Mouse (Mus musculus) right cerebral cortex, postnatal 14 days (tissue): ENCODE measurements around the gene Armh1.
"Not testable (repeated sequence)": the region's sequence is repeated elsewhere in the genome, so short reads cannot be mapped to it uniquely, and the experiment has no call there.

Experiments
- DNase-seq: peaks from one replicate; pipeline ENCODE4 v3.0.0; 2022

Gene Armh1

DNA sequence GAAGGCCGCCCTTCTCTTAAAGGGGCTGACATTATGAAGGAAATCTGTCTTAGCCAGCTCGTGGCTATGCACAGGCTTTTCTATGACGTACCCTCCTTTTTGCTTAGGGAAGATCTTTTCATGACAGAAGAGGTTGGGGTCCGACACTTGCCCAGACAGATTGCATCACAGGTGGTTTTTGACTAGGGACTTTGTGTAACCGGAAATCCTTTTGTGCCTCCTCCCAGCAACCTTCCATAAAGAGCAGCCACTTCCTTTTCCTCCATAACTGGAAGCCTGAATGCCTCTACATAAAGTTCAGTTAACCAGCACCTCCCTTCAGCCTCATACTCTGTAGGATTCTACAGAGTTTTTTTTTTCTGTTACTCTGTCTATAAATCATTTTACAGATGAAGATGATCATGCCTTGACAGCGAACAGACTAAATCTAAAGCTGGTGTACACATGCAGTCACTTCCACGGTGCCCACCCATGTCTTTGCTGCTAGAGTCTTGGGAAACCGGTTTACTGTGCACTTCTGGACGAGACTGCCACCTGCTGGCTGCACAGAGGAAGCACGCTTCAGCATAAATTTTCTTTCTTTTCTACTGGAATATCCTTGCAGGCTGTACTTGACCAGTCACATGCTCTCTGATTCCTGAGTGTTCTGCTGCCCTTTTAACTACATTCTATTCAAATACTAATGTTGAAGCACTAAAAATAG, 33.3 kb downstream of the Armh1 start:
- DNase-seq, result peak; percentile 54

DNA sequence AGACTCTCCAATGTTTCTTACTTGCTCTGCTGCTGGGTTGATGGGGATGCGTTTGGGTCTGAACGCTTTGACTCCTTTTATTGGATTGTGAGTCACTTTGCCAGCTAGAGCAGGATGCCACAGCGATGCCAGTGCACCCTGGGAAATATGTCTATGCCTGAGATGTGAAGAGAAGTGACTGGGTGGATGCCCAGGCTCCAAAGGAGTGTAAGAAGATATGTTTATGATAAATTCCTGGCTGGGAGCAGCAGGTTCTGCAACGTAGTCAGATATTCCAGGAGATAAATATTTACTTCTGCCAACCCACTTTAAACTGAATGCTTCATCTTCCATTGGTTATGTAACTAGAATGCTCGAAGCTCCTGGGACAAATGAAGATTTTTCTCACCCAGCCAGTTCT, 34.9 kb downstream of the Armh1 start:
- no peak for DNase-seq

DNA sequence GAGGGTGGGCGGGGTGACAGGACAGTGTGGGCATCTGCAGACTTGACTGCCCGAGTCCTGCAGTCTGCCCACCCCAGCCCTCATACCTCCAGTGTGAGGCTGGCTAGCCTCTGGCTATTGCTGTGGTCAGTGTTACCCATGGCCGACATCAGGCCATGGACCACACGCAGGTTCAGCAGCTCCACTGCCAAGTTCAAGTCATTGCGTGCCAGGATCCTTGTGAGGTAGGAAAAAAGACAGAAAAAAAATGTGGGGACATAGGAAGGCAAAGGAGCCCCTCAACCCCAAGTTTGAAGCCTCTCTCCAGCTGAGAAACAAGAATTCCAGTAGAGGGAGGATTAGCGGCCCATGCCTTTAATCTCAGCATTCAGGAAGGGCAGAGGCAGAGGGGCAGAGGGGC, 37.7 kb downstream of the Armh1 start:
- DNase-seq, result no peak

DNA sequence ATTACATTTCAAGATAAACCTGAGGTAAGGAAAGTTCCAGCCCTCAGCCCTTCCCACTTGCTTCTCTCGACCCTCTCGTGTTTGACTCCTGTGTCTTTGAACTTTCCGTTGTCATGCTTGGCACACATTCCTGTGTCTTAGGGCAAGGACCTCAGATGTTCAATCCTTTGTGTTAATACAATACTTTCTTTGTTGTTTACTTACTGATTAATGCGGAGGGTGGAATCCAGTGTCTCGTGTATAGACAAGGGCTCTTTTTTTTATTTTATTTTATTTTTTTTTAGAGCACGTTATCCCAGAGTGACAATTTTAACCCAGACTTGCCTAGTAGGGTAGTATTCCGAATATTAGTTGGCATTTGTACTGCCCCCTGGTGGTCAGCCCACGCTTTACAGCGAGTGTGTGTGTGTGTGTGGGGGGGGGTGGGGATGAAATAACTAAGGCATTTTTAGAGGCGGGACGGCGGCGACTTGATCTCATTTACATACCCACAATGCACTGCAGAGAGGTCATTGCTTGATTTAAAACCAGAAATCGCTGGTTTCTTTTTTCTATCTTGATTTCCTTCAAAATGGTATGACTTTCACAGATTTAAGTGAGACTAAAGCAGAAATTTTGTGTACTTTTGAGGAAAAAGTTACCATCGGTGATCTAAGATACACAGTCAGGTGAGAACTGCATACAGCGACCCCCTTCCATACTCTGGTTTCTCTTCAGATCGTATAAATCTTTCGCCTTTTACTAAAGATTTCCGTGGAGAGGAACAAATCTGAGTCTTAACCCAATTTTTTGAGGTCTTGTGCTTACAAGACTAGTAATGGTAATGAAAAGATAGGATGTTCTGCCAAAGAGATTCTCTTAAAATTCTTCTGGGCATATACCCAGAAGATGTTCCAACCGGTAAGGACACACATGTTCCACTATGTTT, 41.5 kb downstream of the Armh1 start:
- DNase-seq, result peak; percentile 68

DNA sequence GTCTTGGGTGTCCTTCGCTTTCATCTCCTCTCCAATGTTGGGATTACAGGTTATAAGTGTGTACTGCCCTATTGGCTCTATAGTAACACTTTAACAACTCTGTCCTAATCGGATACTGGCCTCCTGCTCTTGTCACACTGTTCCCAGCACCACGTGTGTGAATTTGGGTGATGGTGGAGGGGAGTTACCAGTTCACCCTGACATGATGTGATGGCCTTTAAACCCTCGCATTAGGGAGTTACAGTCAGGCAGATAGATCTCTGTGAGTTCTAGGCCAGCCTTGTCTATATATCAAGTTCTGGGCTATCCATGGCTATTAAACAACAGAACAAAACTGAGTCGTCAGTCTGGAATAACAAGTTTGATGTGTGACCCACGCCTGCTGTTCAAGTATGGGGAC, 42.3 kb downstream of the Armh1 start:
- no peak for DNase-seq

DNA sequence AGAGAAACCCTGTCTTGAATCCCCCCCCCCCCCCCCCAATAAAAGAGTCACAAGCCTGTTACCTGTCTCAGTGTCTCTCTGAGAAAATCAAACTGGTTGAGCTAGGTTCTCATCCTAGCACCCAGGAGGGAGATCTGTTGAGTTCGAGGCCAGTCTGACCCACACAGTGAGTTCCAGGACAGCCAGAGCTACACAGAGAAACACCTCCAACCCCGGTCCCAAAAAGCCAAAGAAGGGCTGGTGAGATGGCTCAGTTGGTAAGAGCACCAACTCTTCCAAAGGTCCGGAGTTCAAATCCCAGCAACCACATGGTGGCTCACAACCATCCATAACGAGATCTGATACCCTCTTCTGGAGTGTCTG, 49.0 kb downstream of the Armh1 start:
- DNase-seq, result no peak

DNA sequence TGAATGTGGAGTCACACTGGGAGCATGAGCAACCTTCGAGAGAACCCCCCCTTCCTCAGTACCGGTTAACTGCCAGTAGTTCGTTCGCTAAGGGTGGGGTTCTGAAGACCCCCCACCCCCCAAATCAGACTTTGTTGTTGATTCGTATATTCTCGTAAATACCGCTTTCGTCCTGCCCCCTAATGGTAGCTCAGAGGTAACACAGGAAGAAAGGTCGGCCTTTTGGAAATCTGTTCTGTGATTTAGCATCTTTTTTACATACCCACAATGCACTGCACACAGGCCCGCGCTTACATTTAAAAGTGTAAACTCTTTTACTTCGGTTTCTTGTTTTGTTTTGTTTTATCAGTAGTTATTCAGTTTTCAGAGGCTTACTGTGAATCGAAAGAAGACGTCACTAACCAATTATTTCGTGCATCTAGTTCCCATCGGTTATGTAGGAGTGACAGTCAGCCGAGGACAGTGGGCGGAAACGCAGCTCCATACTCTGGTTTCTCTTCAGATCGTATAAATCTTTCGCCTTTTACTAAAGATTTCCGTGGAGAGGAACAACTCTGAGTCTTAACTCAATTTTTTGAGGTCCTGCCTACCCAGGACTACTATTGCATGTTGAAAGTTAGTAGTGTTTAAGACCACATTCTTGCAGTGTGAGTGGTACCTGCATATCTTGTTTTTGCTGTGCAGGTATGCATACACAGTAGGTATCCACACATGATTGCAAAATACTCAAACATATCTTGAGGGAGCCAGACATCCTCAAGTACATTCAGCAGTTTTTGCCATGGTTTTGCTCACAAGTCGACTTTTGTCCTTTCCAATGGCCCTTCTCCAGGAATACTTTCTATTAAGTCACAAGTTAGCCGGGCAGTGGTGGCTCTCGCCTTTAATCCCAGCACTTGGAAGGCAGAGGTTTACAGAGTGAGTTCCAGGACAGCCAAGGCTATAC, 49.6 kb downstream of the Armh1 start:
- DNase-seq, result peak; percentile 15

DNA sequence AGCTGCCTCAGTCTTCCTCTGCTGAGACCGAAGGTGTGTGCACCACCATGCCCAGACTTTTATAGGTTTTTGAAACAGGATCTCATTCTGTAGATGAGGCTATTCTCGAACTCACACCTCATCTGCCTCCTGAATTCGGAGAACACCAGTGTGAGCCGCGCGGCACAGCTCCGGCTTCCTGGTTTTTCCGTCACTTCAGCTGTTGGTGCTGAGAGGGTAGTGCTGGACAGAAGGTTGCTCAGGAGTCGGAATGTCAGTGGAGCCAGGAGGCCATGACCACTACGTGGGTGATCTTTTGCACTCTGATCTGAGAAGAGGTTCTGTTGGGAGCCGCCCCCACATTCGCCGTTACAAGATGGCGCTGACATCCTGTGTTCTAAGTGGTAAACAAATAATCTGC, 60.1 kb downstream of the Armh1 start:
- no peak for DNase-seq

DNA sequence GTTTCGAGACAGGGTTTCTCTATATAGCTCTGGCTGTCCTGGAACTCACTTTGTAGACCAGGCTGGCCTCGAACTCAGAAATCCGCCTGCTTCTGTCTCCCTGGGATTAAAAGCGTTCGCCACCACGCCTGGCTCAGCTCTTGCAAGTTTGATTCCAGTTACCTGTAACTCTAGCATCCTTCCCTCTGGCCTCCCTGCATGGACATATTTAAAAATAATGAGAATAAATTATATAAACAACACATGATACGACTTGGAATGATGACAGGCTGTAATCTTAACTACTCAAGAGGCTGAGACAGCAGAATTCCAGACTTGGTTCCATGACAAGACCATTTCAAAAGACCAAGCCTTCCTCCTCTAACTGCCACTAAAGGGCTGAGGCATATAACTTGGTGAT, 61.3 kb downstream of the Armh1 start:
- DNase-seq, result no peak

DNA sequence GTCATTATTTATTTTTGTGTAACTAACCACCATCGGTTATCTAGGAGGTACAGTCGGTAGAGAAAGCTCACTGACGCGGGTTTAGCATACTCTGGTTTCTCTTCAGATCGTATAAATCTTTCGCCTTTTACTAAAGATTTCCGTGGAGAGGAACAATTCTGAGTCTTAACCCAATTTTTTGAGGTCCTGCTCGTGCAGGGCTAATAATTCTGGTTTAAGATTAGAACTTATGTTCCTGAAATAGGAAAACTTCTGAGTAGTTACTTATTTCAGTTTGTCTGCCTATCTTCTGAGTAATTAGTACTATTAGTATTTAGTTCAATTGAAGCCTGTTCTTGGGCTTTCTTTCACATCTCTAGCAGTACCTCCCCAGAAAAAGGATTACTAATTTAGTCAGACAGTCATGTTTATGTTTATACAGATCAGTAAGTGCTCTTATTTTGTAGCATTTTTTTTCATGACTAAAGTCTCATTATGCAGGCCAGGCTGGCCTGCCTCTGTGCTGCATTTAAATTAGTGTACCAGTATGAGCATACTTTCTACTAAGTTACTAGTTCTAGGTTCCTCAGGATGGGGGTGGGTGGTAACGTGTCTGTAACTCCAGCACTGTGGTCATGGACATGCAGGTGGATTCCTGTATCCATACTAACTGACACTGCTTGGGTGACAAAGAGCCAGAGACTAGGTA, 61.9 kb downstream of the Armh1 start:
- peak; percentile 10 for DNase-seq

DNA sequence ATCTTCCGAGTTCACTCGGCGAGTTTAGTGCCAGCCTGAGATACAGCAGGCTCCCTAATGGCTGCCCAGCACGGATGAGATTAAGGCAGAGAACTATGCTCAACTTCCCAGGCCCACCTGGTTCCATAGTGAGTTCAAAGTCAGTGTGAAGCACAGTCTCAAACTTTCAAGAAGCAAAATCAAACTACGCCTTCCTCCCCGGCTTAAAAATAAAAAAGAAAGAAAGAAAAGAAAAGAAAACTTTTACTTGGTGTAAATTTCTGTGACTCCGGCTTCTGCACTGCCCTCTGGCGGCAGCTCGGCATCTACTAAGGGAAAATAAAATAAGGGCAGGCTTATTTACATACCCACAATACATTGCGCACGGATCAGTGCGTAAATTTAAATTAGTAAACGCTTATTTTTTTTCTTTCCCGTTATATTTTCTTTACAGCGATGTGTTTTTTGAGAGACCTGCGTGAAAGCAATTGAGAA, 62.5 kb downstream of the Armh1 start:
- DNase-seq, result peak; percentile 91

DNA sequence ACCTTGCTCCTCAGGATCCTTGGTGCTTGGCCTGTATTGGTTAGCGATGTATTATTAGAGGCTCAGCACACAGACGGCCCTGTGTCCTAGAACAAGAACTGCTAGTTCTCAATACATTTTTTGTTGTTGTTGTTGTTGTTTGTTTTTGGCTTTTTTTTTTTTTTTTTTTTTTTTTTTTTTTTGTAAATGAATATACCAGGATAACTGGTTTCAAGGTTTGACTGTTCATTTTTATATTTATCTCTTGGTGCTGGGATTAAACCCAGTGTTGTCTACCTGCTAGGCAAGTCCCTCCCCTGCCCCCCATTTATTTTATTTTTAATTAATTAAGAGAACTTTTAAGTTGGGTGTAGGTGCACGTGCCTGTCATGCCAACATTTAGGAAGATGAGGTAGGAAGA, 63.0 kb downstream of the Armh1 start:
- DNase-seq, result no peak

DNA sequence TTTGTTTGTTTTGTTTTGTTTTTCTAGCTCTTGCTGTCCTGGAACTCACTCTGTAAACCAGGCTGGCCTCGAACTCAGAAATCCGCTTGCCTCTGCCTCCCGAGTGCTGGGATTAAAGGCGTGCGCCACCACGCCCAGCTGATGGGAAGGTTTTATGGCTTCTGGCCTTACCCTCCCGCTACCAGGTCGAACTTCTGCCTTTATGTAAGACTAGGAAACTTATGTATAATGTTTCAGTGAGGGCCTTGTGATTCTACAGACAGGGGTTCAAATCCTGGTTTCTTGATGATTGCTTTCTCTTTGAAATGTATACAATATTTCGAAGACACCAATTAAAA, 69.2 kb downstream of the Armh1 start:
- DNase-seq, result not testable (repeated sequence)

DNA sequence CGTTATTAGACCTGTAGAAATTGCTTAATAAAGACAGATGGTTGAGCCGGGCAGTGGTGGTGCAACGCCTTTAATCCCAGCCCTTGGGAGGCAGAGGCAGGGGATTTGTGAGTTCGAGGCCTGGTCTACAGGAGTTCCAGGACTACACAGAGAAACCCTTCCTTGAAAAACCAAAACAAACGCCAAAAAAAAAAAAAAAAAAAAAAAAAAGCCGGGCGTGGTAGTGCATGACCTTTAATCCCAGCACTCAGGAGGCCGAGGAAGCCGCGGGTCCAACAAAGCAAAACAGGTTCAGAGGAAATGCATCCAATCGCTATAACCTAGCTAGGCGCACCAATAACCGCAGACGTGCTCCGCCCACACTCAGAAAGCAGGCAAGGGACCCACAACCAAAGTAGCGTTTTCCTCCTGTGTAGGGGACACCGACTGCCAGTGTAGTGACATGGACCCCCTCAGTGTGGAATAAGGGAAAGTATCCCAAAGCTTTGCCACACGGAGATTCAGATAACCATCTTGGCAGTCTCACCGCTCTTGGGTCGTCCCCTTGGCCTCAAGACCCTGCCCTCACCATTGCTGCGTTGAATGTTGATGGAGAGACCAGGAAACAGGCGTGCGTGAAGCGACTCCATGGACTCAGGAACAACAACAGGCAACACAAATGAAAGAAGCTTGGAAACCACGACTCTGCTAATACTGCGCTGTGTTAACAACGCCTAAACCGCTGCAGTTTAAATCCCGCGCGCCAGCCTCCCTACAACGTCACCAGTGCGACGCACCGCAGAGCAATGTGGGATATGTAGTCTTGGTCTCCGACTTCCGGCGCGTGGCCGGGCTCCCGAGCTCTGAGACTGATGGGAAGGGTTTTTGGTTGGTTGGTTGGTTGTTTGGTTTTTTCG, 69.8 kb downstream of the Armh1 start, which contains the start of gene Kif2c:
Kif2c (minus strand) TSS at position 777 of the 896 bp plus-strand sequence.
- peak; percentile 93 for DNase-seq

DNA sequence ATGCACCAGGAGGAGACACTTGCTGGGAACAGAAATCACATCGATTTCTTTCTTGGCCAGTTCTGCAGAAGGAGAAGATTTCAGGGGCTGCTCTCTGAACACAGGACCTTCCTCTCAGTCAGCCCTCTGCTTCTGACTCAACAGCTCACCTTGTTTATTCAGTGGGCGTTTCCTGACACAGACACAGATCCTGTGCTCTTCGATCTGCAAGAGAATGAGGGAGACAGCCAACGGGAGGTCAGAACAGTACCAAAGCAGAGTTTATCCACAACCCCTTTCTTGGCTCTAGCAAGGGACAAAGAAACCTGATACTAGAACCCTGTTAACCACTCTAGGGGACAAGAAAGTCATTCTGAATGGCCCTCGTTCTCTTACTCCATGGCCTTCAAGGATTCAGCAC, 82.0 kb downstream of the Armh1 start:
- no peak for DNase-seq
